Mouse (Mus musculus): ENCODE measurements around the gene Chchd3. TPM values are rescaled to one million over a fixed set of nuclear protein-coding genes. Genes with fewer than 3 reads are reported as not detected.

The Chchd3 gene
- total and polyA plus RNA-seq, 3 experiments, result 205 to 243 TPM; not detected in 1

GRCm38 (mm10) chr6:32937643-32938042 is 122.4 kb downstream of the Chchd3 start:
- TF ChIP-seq RCOR1 (IDR thresholded peaks at IDR 0.05; ENCODE audit: low read depth, low read length) (peak; percentile 17; the same call in 1 of the 2 replicates), JUND (IDR thresholded peaks at IDR 0.05; ENCODE audit: low read depth, low read length) (no peak), ZKSCAN1 (IDR thresholded peaks at IDR 0.05; ENCODE audit: low read depth, low read length) (no peak), MYC (IDR thresholded peaks at IDR 0.05; ENCODE audit: low read depth, low read length) (no peak), CHD1 (IDR thresholded peaks at IDR 0.05; ENCODE audit: low read depth, low read length) (no peak), MAFK (IDR thresholded peaks at IDR 0.05; ENCODE audit: borderline replicate concordance, low read depth, low read length) (no peak), MXI1 (IDR thresholded peaks at IDR 0.05; ENCODE audit: low read depth, low read length) (0 out of 2 replicates have a peak, but pooled peaks have one; percentile 22), POLR2AphosphoS2 (IDR thresholded peaks at IDR 0.05; ENCODE audit: low read length) (no peak), USF1 (IDR thresholded peaks at IDR 0.05; ENCODE audit: low read depth, low read length) (no peak), RAD21 (IDR thresholded peaks at IDR 0.05; ENCODE audit: low read depth, low read length) (no peak), TAL1 (IDR thresholded peaks at IDR 0.05; ENCODE audit: low read length) (peak; percentile 38), NELFE (IDR thresholded peaks at IDR 0.05; ENCODE audit: low read depth, low read length) (no peak), ZC3H11A (IDR thresholded peaks at IDR 0.05; ENCODE audit: low read depth, low read length) (no peak), GATA1 (IDR thresholded peaks at IDR 0.05; ENCODE audit: low read depth, low read length) (peak; percentile 72), CHD2 (IDR thresholded peaks at IDR 0.05; ENCODE audit: low read length) (no peak), TCF12 (IDR thresholded peaks at IDR 0.05; ENCODE audit: low read depth, low read length) (peak; percentile 76), ELF1 (IDR thresholded peaks at IDR 0.05; ENCODE audit: low read depth, low read length) (no peak), ETS1 (IDR thresholded peaks at IDR 0.05; ENCODE audit: low read depth, low read length) (peak; percentile 59; the same call in 1 of the 2 replicates), SMC3 (IDR thresholded peaks at IDR 0.05; ENCODE audit: low read depth, low read length) (no peak), EP300 (IDR thresholded peaks at IDR 0.05; ENCODE audit: low read depth in 1 of 2, low read length in 2 of 2) (peak; percentile 63 to 73), UBTF (IDR thresholded peaks at IDR 0.05; ENCODE audit: borderline replicate concordance, insufficient read depth, low read depth, low read length) (no peak), POLR2AphosphoS5 (IDR thresholded peaks at IDR 0.05; ENCODE audit: borderline replicate concordance, low read depth, low read length) (no peak)
- no peaks in the 10 kb centered on the region for H3K27me3 ChIP-seq (ENCODE audit: control insufficient read depth in 1 of 2, insufficient read depth in 2 of 2, low read length in 2 of 2)
- H3K36me3 ChIP-seq (ENCODE audit: control insufficient read depth in 1 of 2, insufficient read depth in 2 of 2, low read length in 2 of 2), result peaks cover 2 to 40% of the 10 kb centered on the region in 2 experiments
- no peak overlapping the region for H3K4me3 ChIP-seq (ENCODE audit: control insufficient read depth in 1 of 2, insufficient read depth in 1 of 2, low read depth in 2 of 2, low read length in 2 of 2)
- H3K27ac ChIP-seq (ENCODE audit: control insufficient read depth, low read depth, low read length), result no peak overlapping the region
- H3K9ac ChIP-seq (ENCODE audit: control insufficient read depth, low read depth, low read length, poor library complexity, severe bottlenecking), result no peak overlapping the region
- DNase-seq (ENCODE audit: low read depth, low spot score), result peak; percentile 59
- peaks cover 6% of the 10 kb centered on the region for H3K79me2 ChIP-seq (ENCODE audit: control insufficient read depth, insufficient read depth, low read length, poor library complexity)
- H3K4me1 ChIP-seq (ENCODE audit: control insufficient read depth in 1 of 2, insufficient read depth in 2 of 2, low read length in 2 of 2), result peaks cover 12 to 22% of the 10 kb centered on the region in 2 experiments
- no peaks in the 10 kb centered on the region for H3K9me3 ChIP-seq (replicated peaks; ENCODE audit: insufficient read depth, low read length)
